ENCODE assay signal across 27 mouse cellular contexts in the genomic region with DNA sequence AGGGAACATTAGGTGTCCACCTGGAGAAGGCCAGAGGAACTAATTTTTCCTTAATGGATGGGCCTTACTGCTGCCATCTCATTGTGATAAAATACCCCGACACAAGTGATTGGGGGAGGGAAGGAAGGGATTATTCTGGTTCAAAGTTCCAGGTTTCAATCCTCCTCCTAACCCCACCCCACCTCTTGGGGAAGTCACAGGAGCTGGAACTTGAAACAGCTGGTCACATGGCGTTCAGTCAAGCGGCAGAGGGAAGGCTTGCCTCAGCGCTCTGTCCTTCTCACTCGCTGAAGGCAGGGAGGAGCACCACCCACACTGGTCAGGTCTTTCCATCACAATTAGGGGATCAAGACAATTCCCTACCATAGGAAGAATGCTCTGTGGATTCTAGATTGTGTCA. TPM values are rescaled to one million over a fixed set of nuclear protein-coding genes. Genes with fewer than 3 reads are reported as not detected.
"Had no signal": no experiment of that assay in that cellular context is flagged by ENCODE, and none has a peak within 500 bp of the region (broad histone marks: within the 10 kb centered on the region; RNA-seq: fewer than 3 reads in every experiment).

No protein-coding gene starts in this region.

- H3K4me1 ChIP-seq: midbrain, embryonic 12.5 days; neural tube, embryonic 13.5 days; neural tube, embryonic 15.5 days had no signal

- H3K9me3 ChIP-seq: midbrain, embryonic 12.5 days; neural tube, embryonic 13.5 days; neural tube, embryonic 15.5 days had no signal

- ATAC-seq: midbrain, embryonic 16.5 days had no signal

- H3K9ac ChIP-seq: lung, embryonic 14.5 days; midbrain, embryonic 12.5 days; neural tube, embryonic 13.5 days; neural tube, embryonic 15.5 days had no signal

- DNase-seq: lung, adult 18-20 months; lung, embryonic 14.5 days; lung, postnatal 10 days; lung, postnatal 4 days; midbrain, embryonic 14.5 days; retina, postnatal 1 day; right cerebral cortex, adult 18-20 months; right cerebral cortex, postnatal 25 days; right cerebral cortex, postnatal 4 days; spleen, adult 18-20 months; thymus, adult 18-20 months; thymus, postnatal 14 days; thymus, postnatal 36 days had no signal

- H3K27ac ChIP-seq: midbrain, embryonic 10.5 days; midbrain, embryonic 12.5 days; neural tube, embryonic 13.5 days; neural tube, embryonic 15.5 days had no signal

- H3K27me3 ChIP-seq: neural tube, embryonic 13.5 days; neural tube, embryonic 15.5 days had no signal

- H3K36me3 ChIP-seq: midbrain, embryonic 10.5 days; midbrain, embryonic 12.5 days; neural tube, embryonic 13.5 days; neural tube, embryonic 15.5 days had no signal

- H3K4me2 ChIP-seq: lung, embryonic 14.5 days; midbrain, embryonic 12.5 days; neural tube, embryonic 13.5 days; neural tube, embryonic 15.5 days had no signal

- H3K4me3 ChIP-seq: midbrain, embryonic 10.5 days; midbrain, embryonic 12.5 days; myocyte; neural tube, embryonic 13.5 days; neural tube, embryonic 15.5 days had no signal

RNA-seq across cellular contexts. Expression of a gene that starts 1.0 kb away (rescaled TPM):
- total RNA-seq: megakaryocyte-erythroid progenitor cell, adult 5-6 weeks had no signal
- polyA plus RNA-seq: liver, embryonic 16.5 days; myocyte; small intestine, adult 2 months had no signal

RNA-seq across cellular contexts. Expression of a gene that starts 1.6 kb away (rescaled TPM):
- total RNA-seq: megakaryocyte-erythroid progenitor cell, adult 5-6 weeks had no signal
- polyA plus RNA-seq: liver, embryonic 16.5 days; lung, embryonic 14.5 days; lung, embryonic 16.5 days; midbrain, embryonic 10.5 days; midbrain, embryonic 12.5 days; midbrain, embryonic 14.5 days; midbrain, embryonic 16.5 days; myocyte; neural tube, embryonic 11.5 days; neural tube, embryonic 13.5 days; neural tube, embryonic 15.5 days; small intestine, adult 2 months; stomach, embryonic 14.5 days; stomach, embryonic 16.5 days; thymus, postnatal 0 days had no signal

RNA-seq across cellular contexts. Expression of a gene that starts 48.9 kb away (rescaled TPM):
- total RNA-seq: megakaryocyte-erythroid progenitor cell, adult 5-6 weeks had no signal
- polyA plus RNA-seq: midbrain, embryonic 12.5 days; midbrain, embryonic 14.5 days; neural tube, embryonic 11.5 days; neural tube, embryonic 13.5 days; stomach, embryonic 14.5 days had no signal
